Comparison of ENCODE assay signal across 10 mouse cellular contexts in genomic region chr14:26488329-26489020, GRCm38 (mm10). TPM values are rescaled to one million over a fixed set of nuclear protein-coding genes. Genes with fewer than 3 reads are reported as not detected.
DNase-seq lines count a peak whose midpoint lies in the region; ATAC-seq and TF ChIP-seq lines count a peak whose summit lies in the region.
"Had no signal": no experiment of that assay in that cellular context is flagged by ENCODE, and none has a peak within 500 bp of the region (broad histone marks: within the 10 kb centered on the region; RNA-seq: fewer than 3 reads in every experiment).

No protein-coding gene starts in this region.

- no peak for TF ChIP-seq POLR2A in lung, adult 2 months (IDR thresholded peaks at IDR 0.05; ENCODE audit: borderline replicate concordance, extremely low read depth, low read depth, low read length)

- H3K36me3 ChIP-seq in forebrain, embryonic 10.5 days (replicated peaks) = no peaks in the 10 kb centered on the region
- H3K36me3 ChIP-seq in forebrain, embryonic 11.5 days (ENCODE audit: control insufficient read depth, insufficient read depth, low read length) = no peaks in the 10 kb centered on the region
- H3K36me3 ChIP-seq in lung, postnatal 0 days (ENCODE audit: insufficient read depth, low read length) = no peaks in the 10 kb centered on the region
- no peaks in the 10 kb centered on the region for H3K36me3 ChIP-seq in hindbrain, embryonic 15.5 days
- no peaks in the 10 kb centered on the region for H3K36me3 ChIP-seq in stomach, embryonic 15.5 days

- no peak for TF ChIP-seq CTCF in lung, postnatal 0 days (IDR thresholded peaks at IDR 0.05)
- TF ChIP-seq CTCF in lung, adult 2 months (IDR thresholded peaks at IDR 0.05; ENCODE audit: insufficient read depth, low read length) = no peak

- no peak for DNase-seq in forebrain, embryonic 10.5 days (ENCODE audit: extremely low spot score, low spot score)
- no peak for DNase-seq in forebrain, embryonic 11.5 days (ENCODE audit: low spot score)
- peak; percentile 56 for DNase-seq in lung, postnatal 0 days (ENCODE audit: low spot score)
- DNase-seq in lung, adult 2 months = no peak
- DNase-seq in ovary, postnatal 10 days (ENCODE audit: low spot score) = no peak
- DNase-seq: gastrocnemius, postnatal 14 days; right cerebral cortex, postnatal 4 days had no signal

- H3K9ac ChIP-seq in forebrain, embryonic 11.5 days (ENCODE audit: low read length) = no peak overlapping the region
- no peak overlapping the region; the same call in 1 of the 2 replicates for H3K9ac ChIP-seq in lung, postnatal 0 days (replicated peaks; ENCODE audit: low read depth)
- H3K9ac ChIP-seq in hindbrain, embryonic 15.5 days = no peak overlapping the region
- H3K9ac ChIP-seq in stomach, embryonic 15.5 days = no peak overlapping the region

- no peak for ATAC-seq in forebrain, embryonic 11.5 days (replicated peaks; ENCODE audit: low FRiP score)
- peak; percentile 61 for ATAC-seq in lung, postnatal 0 days
- peak; percentile 61; the same call in 1 of the 2 replicates for ATAC-seq in hindbrain, embryonic 15.5 days (ENCODE audit: low FRiP score, low read depth)
- no peak for ATAC-seq in stomach, embryonic 15.5 days (ENCODE audit: insufficient read depth, low FRiP score, low read depth)
- no peak for ATAC-seq in activated CD4-positive, CD25-positive, alpha-beta regulatory T cell, adult 4 months

- no peak overlapping the region for H3K4me3 ChIP-seq in forebrain, embryonic 10.5 days
- no peak overlapping the region for H3K4me3 ChIP-seq in forebrain, embryonic 11.5 days (ENCODE audit: low read depth, low read length)
- H3K4me3 ChIP-seq in lung, postnatal 0 days (ENCODE audit: low read depth, low read length) = no peak overlapping the region
- no peak overlapping the region for H3K4me3 ChIP-seq in lung, adult 2 months (replicated peaks; ENCODE audit: extremely low read depth, low read depth, low read length)
- no peak overlapping the region for H3K4me3 ChIP-seq in hindbrain, embryonic 15.5 days
- no peak overlapping the region for H3K4me3 ChIP-seq in stomach, embryonic 15.5 days (replicated peaks)

- peak overlapping the region; percentile 48; the same call in 1 of the 2 replicates for H3K27ac ChIP-seq in forebrain, embryonic 10.5 days
- no peak overlapping the region for H3K27ac ChIP-seq in forebrain, embryonic 11.5 days (ENCODE audit: low read depth, low read length)
- no peak overlapping the region for H3K27ac ChIP-seq in lung, postnatal 0 days (ENCODE audit: low read length)
- no peak overlapping the region for H3K27ac ChIP-seq in hindbrain, embryonic 15.5 days (replicated peaks)
- peak overlapping the region; percentile 44 for H3K27ac ChIP-seq in stomach, embryonic 15.5 days

- WGBS in forebrain, embryonic 10.5 days = 71% methylated on average over 9 of the region's 9 CpGs
- WGBS in forebrain, embryonic 11.5 days = 74% methylated on average over 9 of the region's 9 CpGs
- 62% methylated on average over 9 of the region's 9 CpGs for WGBS in lung, postnatal 0 days
- 69% methylated on average over 9 of the region's 9 CpGs for WGBS in lung, adult 2 months
- WGBS in hindbrain, embryonic 15.5 days = 48% methylated on average over 9 of the region's 9 CpGs
- WGBS in stomach, embryonic 15.5 days = 69% methylated on average over 9 of the region's 9 CpGs

- peaks cover 13% of the 10 kb centered on the region for H3K4me1 ChIP-seq in forebrain, embryonic 10.5 days
- no peaks in the 10 kb centered on the region for H3K4me1 ChIP-seq in forebrain, embryonic 11.5 days (replicated peaks; ENCODE audit: control insufficient read depth, insufficient read depth, low read length)
- peaks cover 7% of the 10 kb centered on the region; the same call in 1 of the 2 replicates for H3K4me1 ChIP-seq in lung, postnatal 0 days (ENCODE audit: insufficient read depth, low read depth, low read length)
- peaks cover 14% of the 10 kb centered on the region for H3K4me1 ChIP-seq in lung, adult 2 months (ENCODE audit: control insufficient read depth, insufficient read depth, low read length)
- H3K4me1 ChIP-seq in hindbrain, embryonic 15.5 days (replicated peaks) = peaks cover 12% of the 10 kb centered on the region
- H3K4me1 ChIP-seq in stomach, embryonic 15.5 days = peaks cover 12% of the 10 kb centered on the region

- H3K27me3 ChIP-seq in forebrain, embryonic 10.5 days (ENCODE audit: poor library complexity, severe bottlenecking) = no peaks in the 10 kb centered on the region
- H3K27me3 ChIP-seq in forebrain, embryonic 11.5 days (ENCODE audit: control insufficient read depth, insufficient read depth, low read length) = no peaks in the 10 kb centered on the region
- no peaks in the 10 kb centered on the region for H3K27me3 ChIP-seq in lung, postnatal 0 days (replicated peaks; ENCODE audit: insufficient read depth, low read length)
- no peaks in the 10 kb centered on the region for H3K27me3 ChIP-seq in hindbrain, embryonic 15.5 days
- H3K27me3 ChIP-seq in stomach, embryonic 15.5 days (replicated peaks) = no peaks in the 10 kb centered on the region

- no peak for TF ChIP-seq EP300 in lung, postnatal 0 days (IDR thresholded peaks at IDR 0.05)

- no peaks in the 10 kb centered on the region for H3K9me3 ChIP-seq in forebrain, embryonic 10.5 days
- no peaks in the 10 kb centered on the region for H3K9me3 ChIP-seq in forebrain, embryonic 11.5 days (ENCODE audit: control insufficient read depth, low read length)
- H3K9me3 ChIP-seq in lung, postnatal 0 days (ENCODE audit: low read length) = no peaks in the 10 kb centered on the region
- no peaks in the 10 kb centered on the region for H3K9me3 ChIP-seq in hindbrain, embryonic 15.5 days
- no peaks in the 10 kb centered on the region for H3K9me3 ChIP-seq in stomach, embryonic 15.5 days

- no peak overlapping the region for H3K4me2 ChIP-seq in forebrain, embryonic 11.5 days (ENCODE audit: low read depth, low read length, severe bottlenecking)
- H3K4me2 ChIP-seq in lung, postnatal 0 days (replicated peaks; ENCODE audit: low read depth, low read length) = no peak overlapping the region
- no peak overlapping the region for H3K4me2 ChIP-seq in hindbrain, embryonic 15.5 days
- H3K4me2 ChIP-seq in stomach, embryonic 15.5 days = no peak overlapping the region

RNA-seq across cellular contexts. Expression of gene Slmap, which starts 46.3 kb away (rescaled TPM):
- 14.0 and 15.0 TPM in 2 replicates for polyA plus RNA-seq in forebrain, embryonic 10.5 days (2016; fragmentation: Nextera tagmentation; extraction: Ambion mirVana)
- polyA plus RNA-seq in forebrain, embryonic 11.5 days (2014; fragmentation: Nextera tagmentation; extraction: Ambion mirVana) = 24.9 and 25.5 TPM in 2 replicates
- 19.6 and 21.3 TPM in 2 replicates for polyA plus RNA-seq in lung, postnatal 0 days (2015; fragmentation: Nextera tagmentation; extraction: Ambion mirVana)
- 22.8 and 25.0 TPM in 2 replicates for polyA plus RNA-seq in lung, adult 2 months (2012; rRNA removed)
- polyA plus RNA-seq in hindbrain, embryonic 15.5 days (2015; fragmentation: Nextera tagmentation; extraction: Ambion mirVana) = 14.1 and 14.4 TPM in 2 replicates
- polyA plus RNA-seq in stomach, embryonic 15.5 days (2015; fragmentation: Nextera tagmentation; extraction: Ambion mirVana) = 48.3 and 49.9 TPM in 2 replicates
- 10 to 100 TPM; 14.7 to 20.5 TPM for polyA plus RNA-seq in activated CD4-positive, CD25-positive, alpha-beta regulatory T cell, adult 4 months (2017; shearing (Covaris generic))

Comparison
In these comparisons a context has a peak if more than half of its experiments do, and no peak if none do; other contexts are left out.
1. H3K27ac ChIP-seq: peak in forebrain, embryonic 10.5 days (single experiment) and stomach, embryonic 15.5 days (single experiment); none in forebrain, embryonic 11.5 days (single experiment), lung, postnatal 0 days (single experiment) and hindbrain, embryonic 15.5 days (single experiment).
2. ATAC-seq: peak in lung, postnatal 0 days (single experiment) and hindbrain, embryonic 15.5 days (single experiment); none in forebrain, embryonic 11.5 days (single experiment), stomach, embryonic 15.5 days (single experiment) and activated CD4-positive, CD25-positive, alpha-beta regulatory T cell, adult 4 months (single experiment).